Mouse (Mus musculus) liver, embryonic 14 days (tissue): ENCODE data around the gene Moxd2. TPM values are rescaled to one million over a fixed set of nuclear protein-coding genes. Genes with fewer than 3 reads are reported as not detected.

Source experiments
- polyA plus RNA-seq: library from polyadenylated mRNA; depleted of rRNA; stranded (reverse); fragments of >200 nt; gene quantifications from 2 replicates; pipeline ENCODE4 v1.2.3, GENCODE M21; 2012; rRNA removed

Moxd2 gene
- polyA plus RNA-seq, result not detected in 2 replicates

DNA sequence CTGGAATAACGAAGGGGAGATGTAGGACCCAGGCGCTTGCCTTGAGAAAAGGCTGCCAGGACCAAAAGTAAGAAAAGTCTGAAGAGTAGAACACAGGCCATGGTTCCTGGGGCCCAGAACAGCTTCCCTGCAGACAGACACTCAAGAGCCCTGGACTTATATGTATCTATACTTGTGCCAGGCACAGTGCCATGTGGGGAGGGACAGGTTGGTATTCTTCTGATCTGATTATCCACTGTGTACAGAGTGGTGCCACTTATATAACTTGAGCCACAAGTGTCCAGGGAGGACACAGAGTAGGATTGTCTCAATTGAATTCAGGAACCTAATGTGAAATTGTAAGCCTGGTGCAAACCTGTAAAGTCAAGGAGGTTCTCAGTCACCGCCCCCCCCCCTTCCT is at the start of gene Moxd2:
Gene Moxd2 (minus strand): TSS at position 101 of the 400 bp plus-strand sequence.

GRCm38 (mm10) chr6:40900287-40900686 is 13.0 kb upstream of the Moxd2 start, which contains the start of gene Prss58:
Gene Prss58, minus strand, starts transcription at chr6:40900387.

Other genes with a start within 250 kb of the Moxd2 start
- not detected in 2 replicates for gene Prss58, start 12.9 kb upstream of the Moxd2 start, polyA plus RNA-seq
- not detected in 2 replicates for gene 1700074P13Rik, start 53.1 kb upstream of the Moxd2 start, polyA plus RNA-seq
- not detected in 2 replicates for gene Gm4744, start 64.4 kb upstream of the Moxd2 start, polyA plus RNA-seq
- not detected in 2 replicates for gene 1810009J06Rik, start 77.3 kb upstream of the Moxd2 start, polyA plus RNA-seq
- not detected in 2 replicates for gene Gm2663, start 112.0 kb upstream of the Moxd2 start, polyA plus RNA-seq
- not detected in 2 replicates for gene 2210010C04Rik, start 148.0 kb upstream of the Moxd2 start, polyA plus RNA-seq